Mouse (Mus musculus): ENCODE measurements around the gene Wfdc1. TPM values are rescaled to one million over a fixed set of nuclear protein-coding genes. Genes with fewer than 3 reads are reported as not detected.

Gene Wfdc1
- polyA plus RNA-seq, 1 experiment from 2014 or later: 3.7 TPM

- H3K36me3 ChIP-seq (ENCODE audit: insufficient read depth, low read length): no peaks in the 10 kb centered on the region
- no peak overlapping the region for H3K27ac ChIP-seq (ENCODE audit: low read length)
- no peaks in the 10 kb centered on the region for H3K27me3 ChIP-seq (ENCODE audit: insufficient read depth, low read length)
- no peak overlapping the region for H3K9ac ChIP-seq (replicated peaks; ENCODE audit: low read length)
- ATAC-seq (ENCODE audit: low FRiP score, low TSS enrichment): no peak
- no peaks in the 10 kb centered on the region for H3K9me3 ChIP-seq (ENCODE audit: low read length)
- H3K4me3 ChIP-seq (ENCODE audit: low read length): no peak overlapping the region
- 81% methylated on average over 11 of the region's 11 CpGs for WGBS
- H3K4me1 ChIP-seq (ENCODE audit: insufficient read depth, low read length): no peaks in the 10 kb centered on the region
- no peak overlapping the region for H3K4me2 ChIP-seq (replicated peaks; ENCODE audit: low read depth, low read length)
Measured at GRCm38 (mm10) chr8:119737093-119737900, 71.1 kb downstream of the Wfdc1 start.

Other genes starting within 250 kb of the Wfdc1 start
- gene Osgin1, start 232.2 kb upstream of the Wfdc1 start, polyA plus RNA-seq (2015; fragmentation: Nextera tagmentation; extraction: Ambion mirVana): 3.2 and 3.6 TPM in 2 replicates
- 2.3 and 2.5 TPM in 2 replicates for gene Necab2, start 219.6 kb upstream of the Wfdc1 start, polyA plus RNA-seq (2015; fragmentation: Nextera tagmentation; extraction: Ambion mirVana)
- 0.13 TPM in 1 of 2 replicates, not detected in the other for gene Slc38a8, start 164.7 kb upstream of the Wfdc1 start, polyA plus RNA-seq (2015; fragmentation: Nextera tagmentation; extraction: Ambion mirVana)
- gene Mbtps1, start 107.6 kb upstream of the Wfdc1 start, polyA plus RNA-seq (2015; fragmentation: Nextera tagmentation; extraction: Ambion mirVana): 131 TPM in 2 replicates
- 39.8 and 43.1 TPM in 2 replicates for gene Hsdl1, start 91.2 kb upstream of the Wfdc1 start, polyA plus RNA-seq (2015; fragmentation: Nextera tagmentation; extraction: Ambion mirVana)
- gene Dnaaf1, start 91.1 kb upstream of the Wfdc1 start, polyA plus RNA-seq (2015; fragmentation: Nextera tagmentation; extraction: Ambion mirVana): 0.27 and 0.37 TPM in 2 replicates
- gene Taf1c, start 61.1 kb upstream of the Wfdc1 start, polyA plus RNA-seq (2015; fragmentation: Nextera tagmentation; extraction: Ambion mirVana): 15.4 and 15.5 TPM in 2 replicates
- 0.12 and 0.14 TPM in 2 replicates for gene Adad2, start 53.6 kb upstream of the Wfdc1 start, polyA plus RNA-seq (2015; fragmentation: Nextera tagmentation; extraction: Ambion mirVana)
- 0.05 and 0.15 TPM in 2 replicates for gene Kcng4, start 30.7 kb upstream of the Wfdc1 start, polyA plus RNA-seq (2015; fragmentation: Nextera tagmentation; extraction: Ambion mirVana)
- gene Atp2c2, start 33.6 kb downstream of the Wfdc1 start, polyA plus RNA-seq (2015; fragmentation: Nextera tagmentation; extraction: Ambion mirVana): 1.9 and 2.7 TPM in 2 replicates
- gene Tldc1, start 112.1 kb downstream of the Wfdc1 start, polyA plus RNA-seq (2015; fragmentation: Nextera tagmentation; extraction: Ambion mirVana): 16.5 and 19.7 TPM in 2 replicates
- 130 and 138 TPM in 2 replicates for gene Cotl1, start 174.2 kb downstream of the Wfdc1 start, polyA plus RNA-seq (2015; fragmentation: Nextera tagmentation; extraction: Ambion mirVana)
- gene Klhl36, start 195.9 kb downstream of the Wfdc1 start, polyA plus RNA-seq (2015; fragmentation: Nextera tagmentation; extraction: Ambion mirVana): 20.4 and 22.4 TPM in 2 replicates
- gene Usp10, start 244.0 kb downstream of the Wfdc1 start, polyA plus RNA-seq (2015; fragmentation: Nextera tagmentation; extraction: Ambion mirVana): 194 and 197 TPM in 2 replicates
- gene Gm20388, start 244.5 kb downstream of the Wfdc1 start, polyA plus RNA-seq (2015; fragmentation: Nextera tagmentation; extraction: Ambion mirVana): 2.9 and 7.7 TPM in 2 replicates

Measured in kidney, embryonic 16.5 days (tissue).